Mouse (Mus musculus): Measurements from ENCODE around the gene Fip1l1.

DNA sequence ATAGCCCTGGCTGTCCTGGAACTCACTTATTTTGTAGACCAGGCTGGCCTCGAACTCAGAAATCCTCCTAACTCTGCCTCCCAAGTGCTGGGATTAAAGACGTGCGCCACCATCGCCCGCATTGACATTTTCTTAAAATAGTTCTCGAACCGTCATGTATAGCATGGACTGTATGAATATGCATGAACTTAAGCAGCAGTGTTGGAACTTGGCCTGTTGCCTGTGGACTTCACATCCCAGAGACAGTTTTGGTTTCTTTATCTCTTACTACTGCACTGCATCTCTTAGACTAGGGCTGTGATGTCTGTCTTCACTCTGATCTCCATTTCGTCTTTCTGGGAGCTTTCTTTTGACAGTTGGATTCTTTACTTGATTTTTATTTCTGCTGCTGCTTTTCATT is 14.3 kb downstream of the Fip1l1 start:
- no peak for TF ChIP-seq POLR2A (IDR thresholded peaks at IDR 0.05; ENCODE audit: extremely low read depth, insufficient read depth, low read length)
- no peak for TF ChIP-seq CTCF (IDR thresholded peaks at IDR 0.05; ENCODE audit: extremely low read depth, insufficient read depth, low read length)
